In genomic region chr4:151041506-151041905, GRCm38 (mm10) we compare ENCODE assay signal across 24 mouse cellular contexts. TPM values are rescaled to one million over a fixed set of nuclear protein-coding genes. Genes with fewer than 3 reads are reported as not detected.
DNase-seq lines count a peak whose midpoint lies in the region; ATAC-seq and TF ChIP-seq lines count a peak whose summit lies in the region.
"Had no signal": no experiment of that assay in that cellular context is flagged by ENCODE, and none has a peak within 500 bp of the region (broad histone marks: within the 10 kb centered on the region; RNA-seq: fewer than 3 reads in every experiment).

No protein-coding gene starts in this region.

- H3K4me3 ChIP-seq in layer of hippocampus, adult 2 months, result peak overlapping the region; percentile 21; the same call in 1 of the 2 replicates
- H3K4me3 ChIP-seq: embryonic facial prominence, embryonic 13.5 days; hindbrain, embryonic 15.5 days; stomach, embryonic 15.5 days had no signal

- intact Hi-C loops in left cerebral cortex, postnatal 36 days (cut with DNase I), result loop anchor here (10.0 kb wide), 1 partner anchor 823 kb away; the partner anchor contains the start of gene Camta1

- DNase-seq in frontal cortex, postnatal 14 days (ENCODE audit: low spot score in 2 of 2), result no peak
- DNase-seq in layer of hippocampus, adult 2 months (ENCODE audit: low spot score in 2 of 2), result no peak
- DNase-seq in layer of hippocampus, adult 11-12 months (ENCODE audit: low spot score), result no peak
- DNase-seq in brain, adult 2 months (ENCODE audit: low read depth, low spot score), result peak; percentile 81
- peak; percentile 56 to 60 for DNase-seq in left cerebral cortex, postnatal 36 days (ENCODE audit: low spot score in 2 of 2)
- DNase-seq in B cell, adult 2 months, result no peak
- no peak for DNase-seq in thymus, postnatal 0 days (ENCODE audit: low spot score)
- DNase-seq: cerebellum, adult 11-12 months; kidney, adult 8-10 months; kidney, postnatal 36 days; layer of hippocampus, postnatal 36 days; liver; lung, adult 18-20 months; thymus, postnatal 25 days had no signal

- TF ChIP-seq CTCF in layer of hippocampus, adult 2 months (conservative IDR thresholded peaks at IDR 0.05), result no peak

- H3K27ac ChIP-seq in layer of hippocampus, adult 2 months, result 0 out of 2 replicates have a peak overlapping the region, but pooled peaks have one; percentile 8
- H3K27ac ChIP-seq: embryonic facial prominence, embryonic 13.5 days; hindbrain, embryonic 15.5 days; macrophage; stomach, embryonic 15.5 days had no signal

- ATAC-seq in frontal cortex, adult (ENCODE audit: low TSS enrichment), result peak; percentile 53

RNA-seq across cellular contexts. Expression of gene Per3, which starts 3.0 kb away (rescaled TPM):
- total RNA-seq in layer of hippocampus, adult 2 months (2021), result 10 to 100 TPM; 31.6 to 35.6 TPM
- total RNA-seq in left cerebral cortex, postnatal 36 days (2021), result 10 to 100 TPM; 25.6 to 33.8 TPM
- 2.5 and 2.8 TPM in 2 replicates for polyA plus RNA-seq in thymus, postnatal 0 days (2015; fragmentation: Nextera tagmentation; extraction: Ambion mirVana)

RNA-seq across cellular contexts. Expression of gene Vamp3, which starts 16.3 kb away (rescaled TPM):
- 10 to 100 TPM; 27.3 to 31.3 TPM for total RNA-seq in layer of hippocampus, adult 2 months (2021)
- total RNA-seq in left cerebral cortex, postnatal 36 days (2021), result 10 to 100 TPM; 30.8 to 31.6 TPM
- 65.1 and 73.3 TPM in 2 replicates for polyA plus RNA-seq in thymus, postnatal 0 days (2015; fragmentation: Nextera tagmentation; extraction: Ambion mirVana)

RNA-seq across cellular contexts. Expression of gene Uts2, which starts 44.6 kb away (rescaled TPM):
- total RNA-seq in layer of hippocampus, adult 2 months (2021), result not detected
- total RNA-seq in left cerebral cortex, postnatal 36 days (2021), result not detected
- 0.47 TPM in 1 of 2 replicates, not detected in the other for polyA plus RNA-seq in thymus, postnatal 0 days (2015; fragmentation: Nextera tagmentation; extraction: Ambion mirVana)
- total RNA-seq: adrenal gland, adult 18-20 months; common myeloid progenitor, adult 5-6 weeks; layer of hippocampus, postnatal 36 days; midbrain, postnatal 0 days had no signal
- polyA plus RNA-seq: brain, embryonic 14.5 days; embryonic facial prominence, embryonic 13.5 days; macrophage; midbrain, postnatal 0 days; neural tube, embryonic 11.5 days; stomach, embryonic 15.5 days had no signal

RNA-seq across cellular contexts. Expression of gene Gm13090, which starts 47.9 kb away (rescaled TPM):
- total RNA-seq in layer of hippocampus, adult 2 months (2021), result not detected
- total RNA-seq in left cerebral cortex, postnatal 36 days (2021), result not detected
- polyA plus RNA-seq in thymus, postnatal 0 days (2015; fragmentation: Nextera tagmentation; extraction: Ambion mirVana), result not detected in 2 replicates
- total RNA-seq: adrenal gland, adult 18-20 months; common myeloid progenitor, adult 5-6 weeks; layer of hippocampus, postnatal 36 days; midbrain, postnatal 0 days had no signal
- polyA plus RNA-seq: brain, embryonic 14.5 days; embryonic facial prominence, embryonic 13.5 days; hindbrain, embryonic 15.5 days; macrophage; midbrain, postnatal 0 days; stomach, embryonic 15.5 days had no signal

Comparison
In these comparisons a context has a peak if more than half of its experiments do, and no peak if none do; other contexts are left out.
1. DNase-seq: peak in brain, adult 2 months (single experiment) and left cerebral cortex, postnatal 36 days (2 of 2); none in frontal cortex, postnatal 14 days (0 of 2), layer of hippocampus, adult 2 months (0 of 2), layer of hippocampus, adult 11-12 months (single experiment), B cell, adult 2 months (0 of 2) and thymus, postnatal 0 days (single experiment).